Comparison of ENCODE assay signal across 8 mouse cellular contexts in the genomic region with DNA sequence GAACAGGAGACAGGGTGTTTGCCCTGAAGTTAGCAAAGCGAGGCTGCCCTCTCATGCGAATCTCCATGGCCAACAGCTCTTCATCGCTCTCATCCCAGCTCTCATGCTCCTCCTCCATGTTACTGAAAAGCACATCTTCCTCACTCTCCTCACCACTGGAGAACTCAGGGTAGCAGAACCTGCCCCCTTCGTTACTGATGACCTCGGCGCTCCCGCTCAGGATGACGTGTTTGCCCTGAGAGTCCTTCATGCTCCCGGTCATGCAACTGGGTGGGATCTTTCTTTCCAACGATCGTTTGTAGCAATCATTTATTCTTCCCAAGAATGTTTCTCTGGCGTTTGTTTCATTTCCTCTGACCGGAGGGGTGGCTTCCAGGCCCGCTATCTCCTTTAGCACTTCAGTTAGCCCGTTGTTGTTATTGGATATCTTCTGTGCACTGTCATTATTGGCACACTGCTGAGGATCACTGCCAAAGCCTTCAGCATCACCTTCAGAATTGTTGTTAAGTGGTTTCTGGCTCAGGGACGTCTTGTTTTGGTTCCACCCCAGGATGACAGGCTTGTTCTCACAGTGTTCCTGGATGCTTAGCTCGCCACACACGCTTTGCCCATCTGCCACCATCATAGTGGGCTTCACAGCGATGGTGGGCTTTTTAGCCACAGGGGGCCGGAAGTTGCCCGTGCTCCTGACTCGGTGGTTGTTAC.
DNase-seq lines count a peak whose midpoint lies in the region; ATAC-seq lines count a peak whose summit lies in the region.

No protein-coding gene starts in this region.

- DNase-seq in cerebellum, adult 18-20 months = peak; percentile 43 to 45
- DNase-seq in cerebellum, adult 8-10 months = no peak
- DNase-seq in ovary, adult 18-20 months (ENCODE audit: low spot score) = peak; percentile 21
- no peak for DNase-seq in ovary, postnatal 10 days (ENCODE audit: low spot score)
- DNase-seq in lung, postnatal 4 days = peak; percentile 30 to 48
- no peak for DNase-seq in kidney, adult 11 months
- DNase-seq in thymus, postnatal 4 days = no peak

- 35% methylated on average over 22 of the region's 22 CpGs for WGBS in heart, embryonic 14.5 days

- H3K36me3 ChIP-seq in heart, embryonic 14.5 days (ENCODE audit: control insufficient read depth, insufficient read depth, low read length) = peaks cover 27% of the 10 kb centered on the region

- no peaks in the 10 kb centered on the region for H3K27me3 ChIP-seq in heart, embryonic 14.5 days (ENCODE audit: control insufficient read depth, insufficient read depth, low read length)

- no peak overlapping the region for H3K4me3 ChIP-seq in heart, embryonic 14.5 days (ENCODE audit: control insufficient read depth in 1 of 2, insufficient read depth in 1 of 2, low read depth in 1 of 2, low read length in 2 of 2)

- peaks cover 6% of the 10 kb centered on the region for H3K9me3 ChIP-seq in heart, embryonic 14.5 days (ENCODE audit: control insufficient read depth, low read length)

- H3K9ac ChIP-seq in heart, embryonic 14.5 days (ENCODE audit: low read length) = 0 out of 2 replicates have a peak overlapping the region, but pooled peaks have one; percentile 1

- peak overlapping the region; percentile 0 to 28 for H3K27ac ChIP-seq in heart, embryonic 14.5 days (replicated peaks in 1 of 2; ENCODE audit: control insufficient read depth in 1 of 2, insufficient read depth in 1 of 2, low read depth in 2 of 2, low read length in 2 of 2)

- peak overlapping the region; percentile 34 for H3K4me2 ChIP-seq in heart, embryonic 14.5 days (ENCODE audit: low read length)

- H3K4me1 ChIP-seq in heart, embryonic 14.5 days (ENCODE audit: control insufficient read depth in 2 of 2, insufficient read depth in 2 of 2, low read length in 2 of 2) = peaks cover 14 to 30% of the 10 kb centered on the region in 2 experiments

- peak; percentile 71 for ATAC-seq in heart, embryonic 14.5 days (ENCODE audit: insufficient number of reproducible peaks, insufficient read depth, low FRiP score, low read depth)

Comparison
In these comparisons a context has a peak if more than half of its experiments do, and no peak if none do; other contexts are left out.
1. DNase-seq: peak in cerebellum, adult 18-20 months (2 of 2), ovary, adult 18-20 months (single experiment) and lung, postnatal 4 days (2 of 2); none in cerebellum, adult 8-10 months (single experiment), ovary, postnatal 10 days (single experiment), kidney, adult 11 months (single experiment) and thymus, postnatal 4 days (single experiment).